Mouse (Mus musculus): ENCODE results near the gene Zfp184. TPM values are rescaled to one million over a fixed set of nuclear protein-coding genes. Genes with fewer than 3 reads are reported as not detected.
"Not testable (repeated sequence)": the region's sequence is repeated elsewhere in the genome, so short reads cannot be mapped to it uniquely, and the experiment has no call there.

The Zfp184 gene
- polyA plus RNA-seq, 1 experiment from 2014 or later = 27.9 TPM

- H3K27ac ChIP-seq (ENCODE audit: low read depth, low read length); H3K9ac ChIP-seq (ENCODE audit: low read length); H3K36me3 ChIP-seq (ENCODE audit: control insufficient read depth, insufficient read depth, low read length); ATAC-seq (ENCODE audit: low FRiP score); H3K27me3 ChIP-seq (ENCODE audit: control insufficient read depth, insufficient read depth, low read length); H3K9me3 ChIP-seq (ENCODE audit: control insufficient read depth, low read length); H3K4me1 ChIP-seq (ENCODE audit: control insufficient read depth, insufficient read depth, low read length): not testable (repeated sequence)
- WGBS = 3% methylated on average over 6 of the region's 6 CpGs
- Histone ChIP-seq H3K4me2 (peak overlapping the region; percentile 39), H3K4me3 (ENCODE audit: low read depth, low read length) (peak overlapping the region; percentile 20)
- DNase-seq (ENCODE audit: low spot score, missing footprints) = peak; percentile 94
These were observed 37.1 kb upstream of the Zfp184 start for GRCm38 (mm10) chr13:21907807-21908155.

- H3K4me2 ChIP-seq = peak overlapping the region; percentile 32; the same call in 1 of the 2 replicates
- no peak for DNase-seq (ENCODE audit: low spot score, missing footprints)
- no peak overlapping the region for H3K9ac ChIP-seq (ENCODE audit: low read length)
- no peaks in the 10 kb centered on the region; the same call in none of the 2 replicates for H3K27me3 ChIP-seq (ENCODE audit: control insufficient read depth, insufficient read depth, low read length)
- H3K36me3 ChIP-seq (ENCODE audit: control insufficient read depth, insufficient read depth, low read length) = no peaks in the 10 kb centered on the region
- peaks cover 2% of the 10 kb centered on the region; the same call in 1 of the 2 replicates for H3K4me1 ChIP-seq (ENCODE audit: control insufficient read depth, insufficient read depth, low read length)
- H3K4me3 ChIP-seq (ENCODE audit: low read depth, low read length) = peak overlapping the region; percentile 17; the same call in 1 of the 2 replicates
- 2% methylated on average over 7 of the region's 7 CpGs for WGBS
- no peak overlapping the region for H3K27ac ChIP-seq (ENCODE audit: low read depth, low read length)
- no peaks in the 10 kb centered on the region for H3K9me3 ChIP-seq (ENCODE audit: control insufficient read depth, low read length)
- no peak for ATAC-seq (ENCODE audit: low FRiP score)
These were observed 34.2 kb upstream of the Zfp184 start for GRCm38 (mm10) chr13:21910735-21911134.

GRCm38 (mm10) chr13:21911147-21911546, 33.7 kb upstream of the Zfp184 start:
- Histone ChIP-seq H3K4me1 (ENCODE audit: control insufficient read depth, insufficient read depth, low read length) (peaks cover 2% of the 10 kb centered on the region; the same call in 1 of the 2 replicates), H3K36me3 (ENCODE audit: control insufficient read depth, insufficient read depth, low read length) (no peaks in the 10 kb centered on the region), H3K27ac (ENCODE audit: low read depth, low read length) (no peak overlapping the region), H3K9ac (ENCODE audit: low read length) (no peak overlapping the region), H3K4me3 (ENCODE audit: low read depth, low read length) (peak overlapping the region; percentile 17; the same call in 1 of the 2 replicates), H3K4me2 (peak overlapping the region; percentile 32; the same call in 1 of the 2 replicates), H3K27me3 (ENCODE audit: control insufficient read depth, insufficient read depth, low read length) (no peaks in the 10 kb centered on the region; the same call in none of the 2 replicates), H3K9me3 (ENCODE audit: control insufficient read depth, low read length) (no peaks in the 10 kb centered on the region)
- 2% methylated on average over 17 of the region's 17 CpGs for WGBS
- ATAC-seq (ENCODE audit: low FRiP score) = peak; percentile 56; the same call in 1 of the 2 replicates
- DNase-seq (ENCODE audit: low spot score, missing footprints) = peak; percentile 96

- Histone ChIP-seq H3K4me1 (ENCODE audit: control insufficient read depth, insufficient read depth, low read length) (peaks cover 2% of the 10 kb centered on the region; the same call in 1 of the 2 replicates), H3K27me3 (ENCODE audit: control insufficient read depth, insufficient read depth, low read length) (peaks cover 9% of the 10 kb centered on the region; the same call in 1 of the 2 replicates), H3K27ac (ENCODE audit: low read depth, low read length) (no peak overlapping the region), H3K4me3 (ENCODE audit: low read depth, low read length) (peak overlapping the region; percentile 12), H3K9me3 (ENCODE audit: control insufficient read depth, low read length) (no peaks in the 10 kb centered on the region), H3K4me2 (peak overlapping the region; percentile 30), H3K9ac (ENCODE audit: low read length) (no peak overlapping the region), H3K36me3 (ENCODE audit: control insufficient read depth, insufficient read depth, low read length) (no peaks in the 10 kb centered on the region)
- DNase-seq (ENCODE audit: low spot score, missing footprints) (no peak), ATAC-seq (ENCODE audit: low FRiP score) (no peak)
- WGBS = 3% methylated on average over 8 of the region's 8 CpGs
These were observed 31.0 kb upstream of the Zfp184 start for GRCm38 (mm10) chr13:21913854-21914253.

GRCm38 (mm10) chr13:21914599-21914998, 30.3 kb upstream of the Zfp184 start:
- peaks cover 9% of the 10 kb centered on the region; the same call in 1 of the 2 replicates for H3K27me3 ChIP-seq (ENCODE audit: control insufficient read depth, insufficient read depth, low read length)
- H3K4me1 ChIP-seq (ENCODE audit: control insufficient read depth, insufficient read depth, low read length) = peaks cover 2% of the 10 kb centered on the region; the same call in 1 of the 2 replicates
- H3K27ac ChIP-seq (ENCODE audit: low read depth, low read length) = no peak overlapping the region
- peak; percentile 96 for DNase-seq (ENCODE audit: low spot score, missing footprints)
- no peaks in the 10 kb centered on the region for H3K9me3 ChIP-seq (ENCODE audit: control insufficient read depth, low read length)
- H3K36me3 ChIP-seq (ENCODE audit: control insufficient read depth, insufficient read depth, low read length) = no peaks in the 10 kb centered on the region
- WGBS = 1% methylated on average over 14 of the region's 14 CpGs
- H3K4me2 ChIP-seq = peak overlapping the region; percentile 30
- peak overlapping the region; percentile 4; the same call in 1 of the 2 replicates for H3K9ac ChIP-seq (ENCODE audit: low read length)
- ATAC-seq (ENCODE audit: low FRiP score) = peak; percentile 49
- peak overlapping the region; percentile 12; the same call in 1 of the 2 replicates for H3K4me3 ChIP-seq (ENCODE audit: low read depth, low read length)

- H3K36me3 ChIP-seq (ENCODE audit: control insufficient read depth, insufficient read depth, low read length) = no peaks in the 10 kb centered on the region
- peaks cover 9% of the 10 kb centered on the region; the same call in 1 of the 2 replicates for H3K27me3 ChIP-seq (ENCODE audit: control insufficient read depth, insufficient read depth, low read length)
- no peak overlapping the region for H3K9ac ChIP-seq (ENCODE audit: low read length)
- H3K4me1 ChIP-seq (ENCODE audit: control insufficient read depth, insufficient read depth, low read length) = peaks cover 2% of the 10 kb centered on the region; the same call in 1 of the 2 replicates
- no peak for ATAC-seq (ENCODE audit: low FRiP score)
- 56% methylated on average over 5 of the region's 5 CpGs for WGBS
- no peak overlapping the region for H3K4me2 ChIP-seq
- DNase-seq (ENCODE audit: low spot score, missing footprints) = no peak
- H3K4me3 ChIP-seq (ENCODE audit: low read depth, low read length) = no peak overlapping the region
- H3K27ac ChIP-seq (ENCODE audit: low read depth, low read length) = no peak overlapping the region
- no peaks in the 10 kb centered on the region for H3K9me3 ChIP-seq (ENCODE audit: control insufficient read depth, low read length)
These were observed 29.4 kb upstream of the Zfp184 start for GRCm38 (mm10) chr13:21915487-21915886.

GRCm38 (mm10) chr13:21916056-21916455, 28.8 kb upstream of the Zfp184 start:
- WGBS = 50% methylated on average over 6 of the region's 6 CpGs
- ATAC-seq (ENCODE audit: low FRiP score) (no peak), DNase-seq (ENCODE audit: low spot score, missing footprints) (no peak)
- H3K27ac ChIP-seq (ENCODE audit: low read depth, low read length) = no peak overlapping the region
- no peaks in the 10 kb centered on the region for H3K9me3 ChIP-seq (ENCODE audit: control insufficient read depth, low read length)
- peaks cover 2% of the 10 kb centered on the region; the same call in 1 of the 2 replicates for H3K4me1 ChIP-seq (ENCODE audit: control insufficient read depth, insufficient read depth, low read length)
- peaks cover 9% of the 10 kb centered on the region; the same call in 1 of the 2 replicates for H3K27me3 ChIP-seq (ENCODE audit: control insufficient read depth, insufficient read depth, low read length)
- H3K36me3 ChIP-seq (ENCODE audit: control insufficient read depth, insufficient read depth, low read length) = no peaks in the 10 kb centered on the region
- no peak overlapping the region for H3K4me3 ChIP-seq (ENCODE audit: low read depth, low read length)
- no peak overlapping the region for H3K9ac ChIP-seq (ENCODE audit: low read length)
- H3K4me2 ChIP-seq = no peak overlapping the region

GRCm38 (mm10) chr13:21917040-21917439, 27.9 kb upstream of the Zfp184 start:
- DNase-seq (ENCODE audit: low spot score, missing footprints) (peak; percentile 96), ATAC-seq (ENCODE audit: low FRiP score) (no peak)
- no peak overlapping the region for H3K9ac ChIP-seq (ENCODE audit: low read length)
- H3K4me1 ChIP-seq (ENCODE audit: control insufficient read depth, insufficient read depth, low read length) = peaks cover 2% of the 10 kb centered on the region; the same call in 1 of the 2 replicates
- no peaks in the 10 kb centered on the region for H3K9me3 ChIP-seq (ENCODE audit: control insufficient read depth, low read length)
- H3K4me2 ChIP-seq = peak overlapping the region; percentile 58
- H3K27ac ChIP-seq (ENCODE audit: low read depth, low read length) = no peak overlapping the region
- WGBS = 1% methylated on average over 13 of the region's 13 CpGs
- H3K4me3 ChIP-seq (ENCODE audit: low read depth, low read length) = peak overlapping the region; percentile 35; the same call in 1 of the 2 replicates
- H3K27me3 ChIP-seq (ENCODE audit: control insufficient read depth, insufficient read depth, low read length) = peaks cover 9% of the 10 kb centered on the region; the same call in 1 of the 2 replicates
- H3K36me3 ChIP-seq (ENCODE audit: control insufficient read depth, insufficient read depth, low read length) = no peaks in the 10 kb centered on the region

- Histone ChIP-seq H3K9me3 (ENCODE audit: control insufficient read depth, low read length) (no peaks in the 10 kb centered on the region), H3K4me2 (peak overlapping the region; percentile 58), H3K27ac (ENCODE audit: low read depth, low read length) (no peak overlapping the region), H3K27me3 (ENCODE audit: control insufficient read depth, insufficient read depth, low read length) (peaks cover 9% of the 10 kb centered on the region; the same call in 1 of the 2 replicates), H3K4me3 (ENCODE audit: low read depth, low read length) (peak overlapping the region; percentile 35; the same call in 1 of the 2 replicates), H3K36me3 (ENCODE audit: control insufficient read depth, insufficient read depth, low read length) (no peaks in the 10 kb centered on the region), H3K9ac (ENCODE audit: low read length) (no peak overlapping the region), H3K4me1 (ENCODE audit: control insufficient read depth, insufficient read depth, low read length) (peaks cover 2% of the 10 kb centered on the region; the same call in 1 of the 2 replicates)
- 0% methylated on average over 11 of the region's 11 CpGs for WGBS
- no peak for ATAC-seq (ENCODE audit: low FRiP score)
- peak; percentile 93 for DNase-seq (ENCODE audit: low spot score, missing footprints)
These were observed 27.4 kb upstream of the Zfp184 start for GRCm38 (mm10) chr13:21917480-21917879.
